Mouse (Mus musculus) G1E (cell line): ENCODE results near the gene Zranb3.

ENCODE experiments used
- CTCF ChIP-seq: IDR thresholded peaks from 2 replicates; pipeline ENCODE4 v1.5.1; 2012; ENCODE audit warnings: low read depth, low read length, inconsistent platforms, mixed read lengths
- GATA2 ChIP-seq: IDR thresholded peaks from 2 replicates; pipeline ENCODE4 v1.6.1; 2012; ENCODE audit warnings: low read depth, low read length, inconsistent platforms, borderline replicate concordance
- TAL1 ChIP-seq: conservative IDR thresholded peaks from 2 replicates; pipeline ENCODE4 v1.6.1; 2012; ENCODE audit warnings: low read depth, low read length, inconsistent platforms, mixed read lengths

DNA sequence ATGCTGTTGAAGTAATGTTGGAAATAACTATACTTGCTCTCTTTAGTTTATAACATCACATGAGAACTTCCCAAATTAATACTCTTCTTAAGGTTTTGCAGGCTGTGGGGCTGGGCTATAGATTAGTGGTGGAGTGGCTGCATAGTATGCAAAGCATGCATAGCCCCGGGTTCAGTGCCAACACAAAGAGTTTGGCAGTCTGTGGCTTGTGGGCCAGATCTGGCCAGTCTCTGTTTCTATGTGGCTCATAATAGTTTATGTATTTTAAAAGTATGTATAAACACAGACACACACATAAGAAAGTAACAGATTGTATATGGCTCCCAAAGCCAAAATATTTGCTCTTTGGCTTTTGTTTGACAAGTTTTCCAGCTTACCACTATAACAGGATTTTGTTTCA is 187.0 kb downstream of the Zranb3 start:
- TF ChIP-seq CTCF (no peak), TAL1 (no peak), GATA2 (no peak)
